Mouse (Mus musculus): ENCODE results near the gene Pxt1.
A peak's percentile ranks its signal among the peaks of the same experiment; 100 is the strongest.

Pxt1 gene

GRCm38 (mm10) chr17:28947011-28947939 is 3.6 kb upstream of the Pxt1 start:
- DNase-seq = no peak

GRCm38 (mm10) chr17:28944481-28944880 is 841 bp upstream of the Pxt1 start:
- DNase-seq = no peak

- DNase-seq = no peak
Measured at GRCm38 (mm10) chr17:28942101-28942500, 1.5 kb downstream of the Pxt1 start.

- peak in 1 of 2 experiments; percentile 41 for DNase-seq
Measured at GRCm38 (mm10) chr17:28940776-28941555, 2.7 kb downstream of the Pxt1 start.

GRCm38 (mm10) chr17:28936622-28937345 is 6.9 kb downstream of the Pxt1 start:
- peak; percentile 35 to 69 for DNase-seq

- no peak for DNase-seq
Measured at GRCm38 (mm10) chr17:28936133-28936532, 7.5 kb downstream of the Pxt1 start.

- no peak for DNase-seq
Measured at GRCm38 (mm10) chr17:28934120-28934916, 9.3 kb downstream of the Pxt1 start.

- no peak for DNase-seq
Measured at GRCm38 (mm10) chr17:28932274-28932673, 11.4 kb downstream of the Pxt1 start.

- no peak for DNase-seq
Measured at GRCm38 (mm10) chr17:28931436-28932211, 12.0 kb downstream of the Pxt1 start.

GRCm38 (mm10) chr17:28930392-28931074 is 13.1 kb downstream of the Pxt1 start:
- peak; percentile 58 to 70 for DNase-seq

GRCm38 (mm10) chr17:28929369-28929768 is 14.3 kb downstream of the Pxt1 start:
- no peak for DNase-seq

GRCm38 (mm10) chr17:28928004-28928403 is 15.6 kb downstream of the Pxt1 start:
- DNase-seq = no peak

- peak; percentile 37 to 64 for DNase-seq
Measured at GRCm38 (mm10) chr17:28926866-28927635, 16.6 kb downstream of the Pxt1 start.

- DNase-seq = peak; percentile 85 to 91
Measured at GRCm38 (mm10) chr17:28926380-28926779, 17.3 kb downstream of the Pxt1 start.

- DNase-seq = no peak
Measured at GRCm38 (mm10) chr17:28924957-28925595, 18.6 kb downstream of the Pxt1 start.

- no peak for DNase-seq
Measured at GRCm38 (mm10) chr17:28922096-28922495, 21.5 kb downstream of the Pxt1 start.

GRCm38 (mm10) chr17:28921086-28921485 is 22.6 kb downstream of the Pxt1 start:
- DNase-seq = no peak

GRCm38 (mm10) chr17:28916520-28916919 is 27.1 kb downstream of the Pxt1 start:
- no peak for DNase-seq

GRCm38 (mm10) chr17:28915060-28915628 is 28.5 kb downstream of the Pxt1 start, which contains the start of gene 4930539E08Rik:
TSS of gene 4930539E08Rik (minus strand) at chr17:28915324.
- DNase-seq = no peak
